Mouse (Mus musculus) cerebellum, adult 2 months (tissue): ENCODE measurements around the gene Clk3.

ENCODE experiments used
- CTCF ChIP-seq: fragments of 200-500 bp; IDR thresholded peaks from 2 replicates; pipeline ENCODE4 v1.5.1; 2011; ENCODE audit warnings: low read depth, mild to moderate bottlenecking, control low read depth, low read length, moderate library complexity, borderline replicate concordance; ENCODE audit not compliant: insufficient read depth
- POLR2A ChIP-seq: fragments of 200-500 bp; IDR thresholded peaks from 2 replicates; pipeline ENCODE4 v1.6.1; 2011; ENCODE audit warnings: low read length, control low read depth, borderline replicate concordance; ENCODE audit not compliant: insufficient read depth

DNA sequence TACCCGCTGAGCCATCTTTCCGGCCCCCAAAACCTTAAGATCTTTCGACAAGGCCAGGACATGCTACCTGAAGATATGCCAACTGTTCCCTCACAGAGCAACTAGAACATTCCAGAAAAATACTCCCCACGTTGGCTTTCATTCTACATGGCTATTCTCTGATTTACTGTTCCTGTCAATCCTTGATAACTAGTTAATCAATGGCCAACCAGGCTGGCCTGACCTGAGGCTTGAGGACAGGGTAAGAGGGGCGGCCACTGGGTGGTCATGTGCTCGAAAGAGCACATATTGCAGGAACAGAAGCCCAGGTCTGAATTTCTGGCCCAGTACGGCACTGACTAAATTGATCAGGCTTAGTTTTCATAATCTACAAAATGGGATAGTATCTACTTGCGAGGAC lies 31.8 kb upstream of the Clk3 start:
- TF ChIP-seq CTCF = no peak
- TF ChIP-seq POLR2A = no peak
